10 mouse cellular contexts compared by ENCODE assay signal in genomic region chr5:117313909-117314308, GRCm38 (mm10). TPM values are rescaled to one million over a fixed set of nuclear protein-coding genes. Genes with fewer than 3 reads are reported as not detected.
DNase-seq lines count a peak whose midpoint lies in the region; ATAC-seq and TF ChIP-seq lines count a peak whose summit lies in the region.
"Had no signal": no experiment of that assay in that cellular context is flagged by ENCODE, and none has a peak within 500 bp of the region (broad histone marks: within the 10 kb centered on the region; RNA-seq: fewer than 3 reads in every experiment).

No protein-coding gene starts in this region.

- no peak for ATAC-seq in heart, postnatal 0 days (ENCODE audit: insufficient read depth, low read depth)
- ATAC-seq in intestine, embryonic 14.5 days (replicated peaks; ENCODE audit: low FRiP score, low TSS enrichment, low read depth): no peak
- ATAC-seq in midbrain, embryonic 15.5 days (replicated peaks): no peak
- ATAC-seq in megakaryocyte, adult 5-6 weeks (ENCODE audit: poor library complexity, severe bottlenecking): no peak

- no peak overlapping the region for H3K9ac ChIP-seq in heart, postnatal 0 days (replicated peaks; ENCODE audit: low read depth, low read length)
- no peak overlapping the region for H3K9ac ChIP-seq in heart, adult 2 months (ENCODE audit: low read depth, low read length)
- 0 out of 2 replicates have a peak overlapping the region, but pooled peaks have one; percentile 2 for H3K9ac ChIP-seq in intestine, embryonic 14.5 days (ENCODE audit: low read length)
- no peak overlapping the region for H3K9ac ChIP-seq in midbrain, embryonic 15.5 days

- H3K4me3 ChIP-seq in heart, postnatal 0 days (ENCODE audit: low read depth, low read length): peak overlapping the region; percentile 31
- H3K4me3 ChIP-seq in heart, adult 2 months: no peak overlapping the region
- peak overlapping the region; percentile 45 for H3K4me3 ChIP-seq in embryonic facial prominence, embryonic 10.5 days
- peak overlapping the region; percentile 27 for H3K4me3 ChIP-seq in intestine, embryonic 14.5 days (ENCODE audit: low read depth, low read length)
- H3K4me3 ChIP-seq in midbrain, embryonic 15.5 days: no peak overlapping the region
- H3K4me3 ChIP-seq in left cerebral cortex, adult 2 months: no peak overlapping the region

- no peak for DNase-seq in heart, postnatal 0 days (ENCODE audit: low spot score)
- DNase-seq in heart, adult 2 months: no peak
- no peak for DNase-seq in embryonic facial prominence, embryonic 10.5 days (ENCODE audit: low spot score)
- DNase-seq in intestine, embryonic 14.5 days (ENCODE audit: low spot score): no peak
- DNase-seq in B cell, adult 2 months: no peak
- no peak for DNase-seq in left cerebral cortex, adult 2 months (ENCODE audit: extremely low spot score in 1 of 2, low spot score in 2 of 2)
- DNase-seq: cerebellum, postnatal 25 days; right cerebral cortex, adult 18-20 months had no signal

- no peak for TF ChIP-seq POLR2A in heart, adult 2 months (IDR thresholded peaks at IDR 0.05; ENCODE audit: insufficient read depth, low read depth, low read length)

- H3K4me1 ChIP-seq in heart, postnatal 0 days (ENCODE audit: control insufficient read depth, insufficient read depth): no peaks in the 10 kb centered on the region; the same call in 1 of the 2 replicates
- H3K4me1 ChIP-seq in heart, adult 2 months (ENCODE audit: control insufficient read depth, insufficient read depth, low read length): peaks cover 6% of the 10 kb centered on the region
- H3K4me1 ChIP-seq in embryonic facial prominence, embryonic 10.5 days: peaks cover 23% of the 10 kb centered on the region
- peaks cover 12% of the 10 kb centered on the region for H3K4me1 ChIP-seq in intestine, embryonic 14.5 days (replicated peaks; ENCODE audit: control insufficient read depth, insufficient read depth, low read length)
- H3K4me1 ChIP-seq in midbrain, embryonic 15.5 days: peaks cover 12% of the 10 kb centered on the region; the same call in 1 of the 2 replicates

- no peak overlapping the region for H3K27ac ChIP-seq in heart, postnatal 0 days (ENCODE audit: low read depth)
- no peak overlapping the region for H3K27ac ChIP-seq in heart, adult 2 months
- H3K27ac ChIP-seq in embryonic facial prominence, embryonic 10.5 days (replicated peaks): no peak overlapping the region
- peak overlapping the region; percentile 67 for H3K27ac ChIP-seq in intestine, embryonic 14.5 days (ENCODE audit: low read depth)
- H3K27ac ChIP-seq in midbrain, embryonic 15.5 days: no peak overlapping the region
- H3K27ac ChIP-seq in left cerebral cortex, adult 2 months: no peak overlapping the region

- no peaks in the 10 kb centered on the region for H3K27me3 ChIP-seq in heart, postnatal 0 days (ENCODE audit: control insufficient read depth, insufficient read depth, low read length)
- no peaks in the 10 kb centered on the region for H3K27me3 ChIP-seq in heart, adult 2 months (ENCODE audit: control insufficient read depth, insufficient read depth, low read length)
- H3K27me3 ChIP-seq in embryonic facial prominence, embryonic 10.5 days (replicated peaks; ENCODE audit: low read depth, poor library complexity, severe bottlenecking): peaks cover 58% of the 10 kb centered on the region
- H3K27me3 ChIP-seq in intestine, embryonic 14.5 days (replicated peaks; ENCODE audit: control insufficient read depth, insufficient read depth, low read length): no peaks in the 10 kb centered on the region
- peaks cover 5% of the 10 kb centered on the region; the same call in 1 of the 2 replicates for H3K27me3 ChIP-seq in midbrain, embryonic 15.5 days (replicated peaks)

- TF ChIP-seq CTCF in heart, postnatal 0 days (IDR thresholded peaks at IDR 0.05; ENCODE audit: low read depth): no peak
- no peak for TF ChIP-seq CTCF in heart, adult 2 months (IDR thresholded peaks at IDR 0.05)
- TF ChIP-seq CTCF in left cerebral cortex, adult 2 months (IDR thresholded peaks at IDR 0.05): no peak

- TF ChIP-seq EP300 in heart, postnatal 0 days (IDR thresholded peaks at IDR 0.05; ENCODE audit: low read depth): no peak
- no peak for TF ChIP-seq EP300 in heart, adult 2 months (IDR thresholded peaks at IDR 0.05; ENCODE audit: insufficient read depth, low read depth, low read length)

- 37% methylated on average over 10 of the region's 10 CpGs for WGBS in heart, postnatal 0 days
- 46% methylated on average over 10 of the region's 10 CpGs for WGBS in heart, adult 2 months
- 41% methylated on average over 10 of the region's 10 CpGs for WGBS in embryonic facial prominence, embryonic 10.5 days
- 24% methylated on average over 10 of the region's 10 CpGs for WGBS in intestine, embryonic 14.5 days
- 40% methylated on average over 10 of the region's 10 CpGs for WGBS in midbrain, embryonic 15.5 days

- H3K36me3 ChIP-seq in heart, postnatal 0 days (replicated peaks; ENCODE audit: control insufficient read depth, insufficient read depth, low read length): no peaks in the 10 kb centered on the region
- H3K36me3 ChIP-seq in heart, adult 2 months (ENCODE audit: control insufficient read depth, insufficient read depth, low read length): no peaks in the 10 kb centered on the region
- H3K36me3 ChIP-seq in embryonic facial prominence, embryonic 10.5 days (replicated peaks): no peaks in the 10 kb centered on the region
- no peaks in the 10 kb centered on the region for H3K36me3 ChIP-seq in intestine, embryonic 14.5 days (ENCODE audit: control insufficient read depth, insufficient read depth, low read length)
- H3K36me3 ChIP-seq in midbrain, embryonic 15.5 days (replicated peaks): no peaks in the 10 kb centered on the region

- intact Hi-C loops in heart, adult 2 months (cut with DNase I): no loop called here
- intact Hi-C loops in left cerebral cortex, adult 2 months (cut with DNase I): no loop called here

- H3K9me3 ChIP-seq in heart, postnatal 0 days (replicated peaks; ENCODE audit: control insufficient read depth, low read length): no peaks in the 10 kb centered on the region
- no peaks in the 10 kb centered on the region for H3K9me3 ChIP-seq in embryonic facial prominence, embryonic 10.5 days
- H3K9me3 ChIP-seq in intestine, embryonic 14.5 days (ENCODE audit: control insufficient read depth, low read length): no peaks in the 10 kb centered on the region
- no peaks in the 10 kb centered on the region for H3K9me3 ChIP-seq in midbrain, embryonic 15.5 days

- no peaks in the 10 kb centered on the region for H3K79me2 ChIP-seq in heart, adult 2 months (replicated peaks; ENCODE audit: control insufficient read depth, insufficient read depth, low read length)

- peak overlapping the region; percentile 53 for H3K4me2 ChIP-seq in heart, postnatal 0 days (ENCODE audit: low read depth, low read length)
- H3K4me2 ChIP-seq in intestine, embryonic 14.5 days (ENCODE audit: low read length): peak overlapping the region; percentile 49
- H3K4me2 ChIP-seq in midbrain, embryonic 15.5 days: peak overlapping the region; percentile 20; the same call in 1 of the 2 replicates

RNA-seq across cellular contexts. Expression of gene Vsig10, which starts 5.0 kb away (rescaled TPM):
- total RNA-seq in heart, postnatal 0 days (2014; rRNA removed; ENCODE audit: low replicate concordance): 11.6 and 13.1 TPM in 2 replicates
- 7.0 and 7.2 TPM in 2 replicates for polyA plus RNA-seq in heart, postnatal 0 days (2015; fragmentation: Nextera tagmentation; extraction: Ambion mirVana)
- 1 to 10 TPM; 7.0 to 8.9 TPM for total RNA-seq in heart, adult 2 months (2021)
- polyA plus RNA-seq in heart, adult 2 months (2012; rRNA removed): 7.4 and 8.8 TPM in 2 replicates
- 3.4 and 4.0 TPM in 2 replicates for polyA plus RNA-seq in embryonic facial prominence, embryonic 10.5 days (2016; fragmentation: Nextera tagmentation; extraction: Ambion mirVana)
- polyA plus RNA-seq in intestine, embryonic 14.5 days (2014; fragmentation: Nextera tagmentation; extraction: Ambion mirVana): 10.0 and 10.9 TPM in 2 replicates
- 1.0 and 2.1 TPM in 2 replicates for polyA plus RNA-seq in midbrain, embryonic 15.5 days (2015; fragmentation: Nextera tagmentation; extraction: Ambion mirVana)
- total RNA-seq in megakaryocyte, adult 5-6 weeks (2015): 1.4 and 3.9 TPM in 2 replicates
- 0.94 and 2.0 TPM in 2 replicates for total RNA-seq in megakaryocyte, adult 5-6 weeks (2017)
- 1 to 10 TPM; 1.7 to 2.1 TPM for total RNA-seq in left cerebral cortex, adult 2 months (2021)

RNA-seq across cellular contexts. Expression of gene Pebp1, which starts 26.5 kb away (rescaled TPM):
- total RNA-seq in heart, postnatal 0 days (2014; rRNA removed; ENCODE audit: low replicate concordance): 871 and 905 TPM in 2 replicates
- polyA plus RNA-seq in heart, postnatal 0 days (2015; fragmentation: Nextera tagmentation; extraction: Ambion mirVana): 527 and 544 TPM in 2 replicates
- 100 to 1,000 TPM; 412 to 465 TPM for total RNA-seq in heart, adult 2 months (2021)
- 402 and 552 TPM in 2 replicates for polyA plus RNA-seq in heart, adult 2 months (2012; rRNA removed)
- 895 and 919 TPM in 2 replicates for polyA plus RNA-seq in embryonic facial prominence, embryonic 10.5 days (2016; fragmentation: Nextera tagmentation; extraction: Ambion mirVana)
- polyA plus RNA-seq in intestine, embryonic 14.5 days (2014; fragmentation: Nextera tagmentation; extraction: Ambion mirVana): 747 and 803 TPM in 2 replicates
- 1,104 and 1,156 TPM in 2 replicates for polyA plus RNA-seq in midbrain, embryonic 15.5 days (2015; fragmentation: Nextera tagmentation; extraction: Ambion mirVana)
- 63.2 and 65.1 TPM in 2 replicates for total RNA-seq in megakaryocyte, adult 5-6 weeks (2015)
- total RNA-seq in megakaryocyte, adult 5-6 weeks (2017): 29.2 and 32.2 TPM in 2 replicates
- total RNA-seq in left cerebral cortex, adult 2 months (2021): 100 to 1,000 TPM; 647 to 672 TPM

RNA-seq across cellular contexts. Expression of gene Wsb2, which starts 43.2 kb away (rescaled TPM):
- total RNA-seq in heart, postnatal 0 days (2014; rRNA removed; ENCODE audit: low replicate concordance): 137 and 139 TPM in 2 replicates
- 77.4 and 83.2 TPM in 2 replicates for polyA plus RNA-seq in heart, postnatal 0 days (2015; fragmentation: Nextera tagmentation; extraction: Ambion mirVana)
- total RNA-seq in heart, adult 2 months (2021): 100 to 1,000 TPM in 1 of 2 experiments, 10 to 100 TPM in 1; 91.4 to 101 TPM
- polyA plus RNA-seq in heart, adult 2 months (2012; rRNA removed): 130 and 197 TPM in 2 replicates
- 42.0 and 47.3 TPM in 2 replicates for polyA plus RNA-seq in embryonic facial prominence, embryonic 10.5 days (2016; fragmentation: Nextera tagmentation; extraction: Ambion mirVana)
- 63.9 and 70.3 TPM in 2 replicates for polyA plus RNA-seq in intestine, embryonic 14.5 days (2014; fragmentation: Nextera tagmentation; extraction: Ambion mirVana)
- 290 and 311 TPM in 2 replicates for polyA plus RNA-seq in midbrain, embryonic 15.5 days (2015; fragmentation: Nextera tagmentation; extraction: Ambion mirVana)
- 15.5 and 21.3 TPM in 2 replicates for total RNA-seq in megakaryocyte, adult 5-6 weeks (2015)
- total RNA-seq in megakaryocyte, adult 5-6 weeks (2017): 28.3 and 36.1 TPM in 2 replicates
- 100 to 1,000 TPM; 302 TPM for total RNA-seq in left cerebral cortex, adult 2 months (2021)

Comparison
In these comparisons a context has a peak if more than half of its experiments do, and no peak if none do; other contexts are left out.
1. H3K4me3 ChIP-seq: peak in heart, postnatal 0 days (single experiment), embryonic facial prominence, embryonic 10.5 days (single experiment) and intestine, embryonic 14.5 days (single experiment); none in heart, adult 2 months (single experiment), midbrain, embryonic 15.5 days (single experiment) and left cerebral cortex, adult 2 months (single experiment).
2. Peak in every context shown above with its lines, with median percentiles within 50 percentile points of each other: H3K4me2 ChIP-seq.